Mouse (Mus musculus) heart, adult 2 months (tissue): ENCODE results near the gene Pxn. TPM values are rescaled to one million over a fixed set of nuclear protein-coding genes. Genes with fewer than 3 reads are reported as not detected.

Experiments
- DNase-seq, 2 experiments: peaks; one replicate each; pipeline ENCODE4 v3.0.0; 2021
- H3K27ac ChIP-seq: fragments of 200-600 bp; 2 replicates; pipeline ENCODE4 v1.8.1; 2022
- H3K27me3 ChIP-seq: fragments of 200-500 bp; 2 replicates; pipeline ENCODE4 v1.6.1; 2012; ENCODE audit warnings: mild to moderate bottlenecking, low read length, inconsistent platforms, mixed read lengths; ENCODE audit not compliant: control insufficient read depth, insufficient read depth
- H3K36me3 ChIP-seq: fragments of 200-500 bp; 2 replicates; pipeline ENCODE4 v1.6.1; 2012; ENCODE audit warnings: low read length, inconsistent platforms; ENCODE audit not compliant: control insufficient read depth, insufficient read depth
- H3K4me1 ChIP-seq: fragments of 200-500 bp; 2 replicates; pipeline ENCODE4 v1.6.1; 2011; ENCODE audit warnings: low read length; ENCODE audit not compliant: control insufficient read depth, insufficient read depth
- H3K4me3 ChIP-seq: fragments of 200-600 bp; 2 replicates; pipeline ENCODE4 v1.8.1; 2022
- H3K79me2 ChIP-seq: fragments of 200-500 bp; replicated peaks from 2 replicates; pipeline ENCODE4 v1.6.1; 2012; ENCODE audit warnings: mild to moderate bottlenecking, inconsistent platforms, low read length, moderate library complexity, mixed read lengths; ENCODE audit not compliant: control insufficient read depth, insufficient read depth
- H3K9ac ChIP-seq: fragments of 200-500 bp; 2 replicates; pipeline ENCODE4 v1.6.1; 2012; ENCODE audit warnings: low read depth, mild to moderate bottlenecking, control low read depth, inconsistent platforms, low read length, mixed read lengths
- CTCF ChIP-seq: fragments of 200-600 bp; IDR thresholded peaks from 2 replicates; pipeline ENCODE4 v1.8.1; 2022; ENCODE audit warnings: antibody characterized with exemption, mild to moderate bottlenecking, moderate library complexity
- EP300 ChIP-seq: fragments of 200-500 bp; IDR thresholded peaks from 2 replicates; pipeline ENCODE4 v1.6.1; 2011; ENCODE audit warnings: low read depth, low read length, control low read depth; ENCODE audit not compliant: insufficient read depth
- POLR2A ChIP-seq: fragments of 200-500 bp; IDR thresholded peaks from 2 replicates; pipeline ENCODE4 v1.6.1; 2011; ENCODE audit warnings: mild to moderate bottlenecking, low read depth, low read length, control low read depth; ENCODE audit not compliant: insufficient read depth
- WGBS: fragments of 180-500 bp; shearing (Covaris S2); methylation state at CpG from one replicate; pipeline ENCODE4 v1.1.7; 2018; 5-methylcytosine and 5-hydroxymethylcytosine counted together
- intact Hi-C: fragments of 180-260 bp; cut with DNase I; formaldehyde crosslinking; loops from one replicate; pipeline ENCODE4 v1.15.1; 2025
- polyA plus RNA-seq: library from polyadenylated mRNA; depleted of rRNA; stranded (reverse); fragments of >200 nt; gene quantifications from 2 replicates; pipeline ENCODE4 v1.2.3, GENCODE M21; 2012
- total RNA-seq, 2 experiments: library from RNA; stranded (reverse); gene quantifications; 2 replicates each; pipeline ENCODE4 v1.2.3; 2021

The Pxn gene
- total and polyA plus RNA-seq, 3 experiments, result 35.9 to 51.9 (median 37.1) TPM

DNA sequence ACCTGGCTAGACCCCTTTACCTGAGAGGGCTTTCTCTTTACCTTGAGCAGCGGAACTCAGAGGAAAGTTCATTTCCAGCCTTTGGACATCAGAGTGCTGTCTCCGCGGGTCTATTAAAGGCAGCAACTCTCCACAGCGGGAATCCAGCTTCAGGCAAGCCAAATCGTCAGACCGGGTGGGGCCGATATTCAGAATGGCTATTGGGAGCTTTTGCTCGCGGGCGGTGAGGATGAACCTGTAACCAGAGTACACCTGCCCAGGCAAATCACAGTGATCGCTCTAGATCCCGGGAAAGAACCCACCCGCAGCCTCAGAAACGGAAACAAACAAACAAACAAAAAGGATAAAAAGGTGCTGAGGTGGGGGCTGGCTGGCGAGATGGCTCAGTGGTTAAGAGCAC is 26.9 kb upstream of the Pxn start:
- H3K27me3 ChIP-seq, result no peaks in the 10 kb centered on the region
- no peak overlapping the region for H3K27ac ChIP-seq
- no peaks in the 10 kb centered on the region for H3K36me3 ChIP-seq

GRCm38 (mm10) chr5:115480101-115480500 is 26.4 kb upstream of the Pxn start:
- Histone ChIP-seq H3K4me1 (peaks cover 2% of the 10 kb centered on the region; the same call in 1 of the 2 replicates), H3K27ac (no peak overlapping the region), H3K79me2 (no peaks in the 10 kb centered on the region; the same call in 1 of the 2 replicates), H3K36me3 (no peaks in the 10 kb centered on the region), H3K27me3 (no peaks in the 10 kb centered on the region), H3K4me3 (no peak overlapping the region), H3K9ac (no peak overlapping the region)
- DNase-seq, result peak in 1 of 2 experiments; percentile 34
- TF ChIP-seq POLR2A (no peak), EP300 (no peak), CTCF (no peak)
- intact Hi-C loops, result loop anchor here (10.0 kb wide), 2 partner anchors 155 to 205 kb away; partner anchors contain the start of genes Coq5, Rab35 and Rnf10
- WGBS, result 63% methylated on average over 27 of the region's 27 CpGs

More for the DNA sequence above, 26.9 kb upstream of the Pxn start:
- H3K4me3 ChIP-seq, result no peak overlapping the region
- no peaks in the 10 kb centered on the region; the same call in 1 of the 2 replicates for H3K79me2 ChIP-seq
- intact Hi-C loops, result no loop called here
- WGBS, result 78% methylated on average over 15 of the region's 15 CpGs
- TF ChIP-seq CTCF, result no peak
- TF ChIP-seq EP300, result no peak
- no peak overlapping the region for H3K9ac ChIP-seq
- no peak for DNase-seq
- H3K4me1 ChIP-seq, result peaks cover 2% of the 10 kb centered on the region; the same call in 1 of the 2 replicates

DNA sequence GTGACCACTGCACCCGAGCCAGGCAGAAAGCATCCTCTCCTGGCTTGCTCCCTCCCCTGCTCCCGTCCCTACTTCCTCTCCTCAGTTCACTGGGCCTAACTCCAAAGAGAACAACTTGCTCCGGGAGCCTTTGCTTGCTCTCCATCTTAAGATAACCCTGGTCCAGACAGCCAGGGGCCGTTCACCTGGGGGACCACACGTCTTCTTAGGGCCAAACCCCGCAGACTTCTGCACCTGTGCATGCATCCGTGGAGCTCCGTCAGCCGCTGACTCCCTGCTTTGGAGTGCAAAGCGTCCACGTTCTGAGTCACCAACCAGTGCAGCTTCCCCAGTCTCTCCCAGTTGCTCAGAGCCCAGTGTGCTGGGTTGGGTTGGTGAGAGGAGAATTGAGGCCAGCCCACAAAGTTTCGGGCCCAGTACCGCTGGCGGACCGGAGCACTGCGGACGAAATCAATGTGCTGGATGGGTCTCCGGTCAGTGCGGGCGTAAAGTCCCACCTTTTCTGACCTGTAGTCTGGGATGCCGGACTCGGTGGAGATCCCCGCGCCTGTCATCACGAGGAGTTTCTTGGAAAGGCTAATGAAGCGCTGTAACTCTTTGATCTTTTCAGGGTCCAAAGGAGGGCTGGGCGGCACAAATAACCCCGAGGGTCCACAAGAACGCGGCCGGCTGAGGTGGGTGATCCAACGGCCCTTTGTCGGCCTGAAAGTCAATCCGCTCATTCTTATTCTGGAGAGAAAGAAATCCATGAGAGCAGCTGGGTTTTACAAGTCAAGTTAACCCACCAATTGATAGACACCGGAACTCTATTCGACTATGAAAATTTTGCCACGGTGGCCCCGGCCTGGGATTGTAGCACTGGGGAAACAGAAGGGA is 23.8 kb upstream of the Pxn start:
- TF ChIP-seq EP300, result no peak
- no peak for TF ChIP-seq CTCF
- TF ChIP-seq POLR2A, result no peak
- intact Hi-C loops, result loop anchor here (10.0 kb wide), 2 partner anchors 152 to 208 kb away; partner anchors contain the start of genes Coq5, Rab35 and Rnf10
- Histone ChIP-seq H3K36me3 (no peaks in the 10 kb centered on the region), H3K4me1 (no peaks in the 10 kb centered on the region), H3K27me3 (no peaks in the 10 kb centered on the region), H3K4me3 (no peak overlapping the region), H3K79me2 (no peaks in the 10 kb centered on the region; the same call in 1 of the 2 replicates), H3K27ac (no peak overlapping the region), H3K9ac (no peak overlapping the region)
- no peak for DNase-seq
- 67% methylated on average over 38 of the region's 38 CpGs for WGBS

DNA sequence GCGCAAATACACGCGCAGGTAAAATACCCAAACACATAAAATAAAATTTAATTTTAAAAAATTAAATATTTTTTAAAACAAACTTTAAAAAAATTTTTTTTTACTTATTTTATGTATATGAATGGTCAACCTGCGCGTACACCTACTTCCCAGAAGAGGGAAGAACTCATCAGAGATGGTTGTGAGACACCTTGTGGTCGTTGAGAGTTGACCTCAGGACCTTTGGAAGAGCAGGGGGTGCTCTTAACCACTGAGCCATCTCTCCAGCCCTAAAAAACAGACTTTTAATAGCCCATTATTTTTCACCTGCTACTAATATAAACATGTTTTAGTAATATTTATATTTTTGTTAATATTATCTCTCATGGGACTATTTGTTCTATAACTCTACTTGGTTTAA is 23.1 kb upstream of the Pxn start:
- Histone ChIP-seq H3K27ac (no peak overlapping the region; the same call in 1 of the 2 replicates), H3K4me3 (no peak overlapping the region; the same call in 1 of the 2 replicates), H3K36me3 (no peaks in the 10 kb centered on the region), H3K9ac (no peak overlapping the region), H3K27me3 (no peaks in the 10 kb centered on the region), H3K79me2 (no peaks in the 10 kb centered on the region; the same call in 1 of the 2 replicates), H3K4me1 (no peaks in the 10 kb centered on the region)
- intact Hi-C loops, result loop anchor here (10.0 kb wide), 2 partner anchors 151 to 209 kb away; partner anchors contain the start of genes Coq5, Rab35 and Rnf10
- DNase-seq, result no peak
- TF ChIP-seq EP300 (no peak), CTCF (peak; percentile 54)
- 67% methylated on average over 6 of the region's 6 CpGs for WGBS

- Histone ChIP-seq H3K36me3 (no peaks in the 10 kb centered on the region), H3K27ac (peak within 1 kb of the TSS; percentile 85), H3K4me3 (peak within 1 kb of the TSS; percentile 58), H3K4me1 (peaks cover 3% of the 10 kb centered on the region), H3K27me3 (no peaks in the 10 kb centered on the region), H3K79me2 (no peaks in the 10 kb centered on the region; the same call in 1 of the 2 replicates), H3K9ac (peak within 1 kb of the TSS; percentile 67)
- DNase-seq, result peak; percentile 76 to 90
- TF ChIP-seq POLR2A, result peak; percentile 97
- no peak for TF ChIP-seq CTCF
- peak; percentile 90; the same call in 1 of the 2 replicates for TF ChIP-seq EP300
- intact Hi-C loops, result loop anchor here (10.0 kb wide), 2 partner anchors 151 to 209 kb away; partner anchors contain the start of genes Coq5, Rab35 and Rnf10
- 4% methylated on average over 30 of the region's 30 CpGs for whole genome bisulfite sequencing
Measured at GRCm38 (mm10) chr5:115483947-115484920, 22.2 kb upstream of the Pxn start, which contains the start of gene Sirt4. Gene Sirt4, minus strand, starts transcription at chr5:115484725.
